Mouse (Mus musculus) thymus, postnatal 0 days (tissue): Measurements from ENCODE around the gene Olfr1360. TPM values are rescaled to one million over a fixed set of nuclear protein-coding genes. Genes with fewer than 3 reads are reported as not detected.
"Not testable (repeated sequence)": the region's sequence is repeated elsewhere in the genome, so short reads cannot be mapped to it uniquely, and the experiment has no call there.

Source experiments
- DNase-seq: peaks from one replicate; pipeline ENCODE4 v3.0.0-alpha.2; 2015; ENCODE audit warnings: low spot score
- polyA plus RNA-seq: library from polyadenylated mRNA; unstranded; fragments of >200 nt; fragmentation: Nextera tagmentation; extraction: Ambion mirVana; gene quantifications from 2 replicates; pipeline ENCODE4 v1.2.1, GENCODE M21; 2015

Olfr1360 gene
- not detected in 2 replicates for polyA plus RNA-seq

GRCm38 (mm10) chr13:21677305-21677704 lies at the start of gene Olfr1360:
TSS of gene Olfr1360 (minus strand) at chr13:21677405.
- no peak for DNase-seq

DNA sequence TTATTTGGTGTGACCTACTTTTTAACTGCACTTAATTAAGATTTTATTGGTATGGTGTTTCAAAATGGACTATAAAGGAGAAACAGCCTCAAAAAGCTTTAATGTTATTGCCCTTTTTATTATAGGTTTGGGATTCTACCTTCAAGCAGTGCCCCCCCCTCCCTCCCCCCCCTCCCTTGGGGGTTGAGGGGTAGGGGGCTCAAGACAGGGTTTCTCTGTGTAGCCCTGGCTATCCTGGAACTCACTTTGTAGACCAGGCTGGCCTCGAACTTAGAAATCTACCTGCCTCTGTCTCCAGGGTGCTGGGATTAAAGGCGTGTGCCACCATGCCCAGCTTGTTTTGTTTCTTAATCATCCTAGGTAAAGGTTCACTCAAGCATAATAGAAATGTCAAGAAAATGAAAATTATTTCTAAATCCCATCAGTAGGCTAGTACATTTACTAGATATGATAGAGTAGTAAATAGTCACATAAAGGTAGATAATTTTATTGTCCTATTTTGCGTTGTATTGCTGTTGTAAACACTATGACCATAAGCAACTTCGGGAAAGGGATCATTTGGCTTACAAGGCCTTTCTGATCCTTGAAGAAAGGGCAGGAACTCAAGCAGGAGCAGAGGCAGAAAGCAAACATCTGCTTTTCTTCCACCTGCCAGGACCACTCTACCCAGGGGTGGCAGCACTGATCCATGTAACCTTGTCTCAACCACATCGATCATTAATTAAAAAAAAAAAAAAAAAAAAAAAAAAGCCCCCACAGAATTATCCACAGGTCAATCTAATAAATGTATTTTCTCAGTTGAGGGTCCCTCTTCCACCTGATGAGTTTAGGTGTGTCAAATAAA lies 46.0 kb upstream of the Olfr1360 start:
- no peak for DNase-seq

- peak; percentile 29 for DNase-seq
These were observed 45.2 kb upstream of the Olfr1360 start for GRCm38 (mm10) chr13:21722373-21722925.

DNA sequence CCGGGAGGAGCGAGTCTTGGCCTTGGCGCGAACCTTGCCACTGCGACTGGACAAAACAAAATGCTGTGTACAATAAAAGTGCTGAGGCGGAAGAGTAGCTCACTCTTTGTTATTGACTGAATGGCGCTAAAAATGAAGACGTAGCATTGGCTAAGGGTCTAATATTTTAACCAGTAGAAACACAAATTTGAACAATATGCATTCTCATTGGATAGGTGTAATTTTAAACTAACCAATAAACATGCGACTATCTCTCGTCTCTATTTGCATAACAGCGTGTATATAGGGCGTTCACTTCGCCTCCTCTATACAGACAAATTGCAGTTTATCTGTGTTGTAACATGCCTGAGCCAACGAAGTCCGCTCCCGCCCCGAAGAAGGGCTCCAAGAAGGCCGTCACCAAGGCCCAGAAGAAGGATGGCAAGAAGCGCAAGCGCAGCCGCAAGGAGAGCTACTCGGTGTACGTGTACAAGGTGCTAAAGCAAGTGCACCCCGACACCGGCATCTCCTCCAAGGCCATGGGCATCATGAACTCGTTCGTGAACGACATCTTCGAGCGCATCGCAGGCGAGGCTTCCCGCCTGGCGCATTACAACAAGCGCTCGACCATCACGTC lies 44.7 kb upstream of the Olfr1360 start, which contains the start of gene Hist1h2bm:
Gene Hist1h2bm (plus strand): TSS at position 288 of the 616 bp plus-strand sequence.
- peak; percentile 93 for DNase-seq

DNA sequence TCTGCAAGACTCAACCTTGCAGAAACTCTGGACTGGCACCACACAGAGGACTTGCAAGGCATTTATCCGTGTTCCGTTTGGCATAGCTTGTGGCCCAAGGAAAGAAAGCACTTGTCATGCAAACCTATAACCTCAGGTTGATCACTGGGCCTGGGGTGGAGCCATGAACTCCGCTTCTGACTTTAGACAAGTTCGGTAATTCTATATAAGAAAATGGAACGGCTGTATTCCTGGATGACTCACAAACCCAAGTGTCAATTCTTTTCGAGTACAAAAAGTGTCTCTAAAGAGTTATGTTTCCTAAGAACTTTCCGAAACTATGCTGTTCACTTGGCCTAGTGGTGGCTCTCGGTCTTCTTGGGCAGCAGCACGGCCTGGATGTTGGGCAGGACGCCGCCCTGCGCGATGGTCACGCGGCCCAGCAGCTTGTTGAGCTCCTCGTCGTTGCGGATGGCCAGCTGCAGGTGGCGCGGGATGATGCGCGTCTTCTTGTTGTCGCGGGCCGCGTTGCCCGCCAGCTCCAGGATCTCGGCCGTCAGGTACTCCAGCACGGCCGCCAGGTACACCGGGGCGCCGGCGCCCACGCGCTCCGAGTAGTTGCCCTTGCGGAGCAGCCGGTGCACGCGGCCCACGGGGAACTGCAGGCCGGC lies 44.0 kb upstream of the Olfr1360 start:
- DNase-seq, result peak; percentile 43

- DNase-seq, result peak; percentile 36
These were observed 41.3 kb upstream of the Olfr1360 start for GRCm38 (mm10) chr13:21718381-21719080.

DNA sequence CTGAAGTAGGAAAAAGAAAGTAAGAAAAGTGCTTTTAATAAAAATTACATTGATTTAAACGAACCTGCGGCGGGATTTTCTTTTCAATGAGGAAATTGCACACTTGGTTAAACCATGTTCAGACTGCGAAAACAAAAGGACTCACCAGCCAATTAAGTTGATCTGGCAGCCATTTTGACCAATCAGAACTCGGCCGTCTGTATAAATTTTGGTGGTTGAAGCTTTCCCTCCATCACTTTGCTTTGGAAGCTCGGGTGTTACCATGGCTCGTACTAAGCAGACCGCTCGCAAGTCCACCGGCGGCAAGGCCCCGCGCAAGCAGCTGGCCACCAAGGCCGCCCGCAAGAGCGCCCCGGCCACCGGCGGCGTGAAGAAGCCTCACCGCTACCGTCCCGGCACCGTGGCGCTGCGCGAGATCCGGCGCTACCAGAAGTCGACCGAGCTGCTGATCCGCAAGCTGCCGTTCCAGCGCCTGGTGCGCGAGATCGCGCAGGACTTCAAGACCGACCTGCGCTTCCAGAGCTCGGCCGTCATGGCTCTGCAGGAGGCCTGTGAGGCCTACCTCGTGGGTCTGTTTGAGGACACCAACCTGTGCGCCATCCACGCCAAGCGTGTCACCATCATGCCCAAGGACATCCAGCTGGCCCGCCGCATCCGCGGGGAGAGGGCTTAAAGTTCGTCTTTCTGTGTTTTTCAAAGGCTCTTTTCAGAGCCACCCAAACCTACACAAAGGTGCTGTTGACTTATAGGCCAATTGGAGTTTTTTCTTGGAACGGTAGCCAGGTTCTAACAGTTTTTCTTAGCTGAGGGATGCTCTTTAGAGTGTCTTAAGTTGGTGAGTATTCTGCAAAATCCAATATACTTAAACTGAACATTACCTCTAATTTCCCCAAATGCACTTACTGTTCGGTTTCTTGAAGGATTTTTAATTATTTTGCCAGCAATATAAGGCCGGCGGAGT lies 40.5 kb upstream of the Olfr1360 start, which contains the start of gene Hist1h3h:
Gene Hist1h3h (plus strand): TSS at position 263 of the 961 bp plus-strand sequence.
- DNase-seq, result peak; percentile 93

DNA sequence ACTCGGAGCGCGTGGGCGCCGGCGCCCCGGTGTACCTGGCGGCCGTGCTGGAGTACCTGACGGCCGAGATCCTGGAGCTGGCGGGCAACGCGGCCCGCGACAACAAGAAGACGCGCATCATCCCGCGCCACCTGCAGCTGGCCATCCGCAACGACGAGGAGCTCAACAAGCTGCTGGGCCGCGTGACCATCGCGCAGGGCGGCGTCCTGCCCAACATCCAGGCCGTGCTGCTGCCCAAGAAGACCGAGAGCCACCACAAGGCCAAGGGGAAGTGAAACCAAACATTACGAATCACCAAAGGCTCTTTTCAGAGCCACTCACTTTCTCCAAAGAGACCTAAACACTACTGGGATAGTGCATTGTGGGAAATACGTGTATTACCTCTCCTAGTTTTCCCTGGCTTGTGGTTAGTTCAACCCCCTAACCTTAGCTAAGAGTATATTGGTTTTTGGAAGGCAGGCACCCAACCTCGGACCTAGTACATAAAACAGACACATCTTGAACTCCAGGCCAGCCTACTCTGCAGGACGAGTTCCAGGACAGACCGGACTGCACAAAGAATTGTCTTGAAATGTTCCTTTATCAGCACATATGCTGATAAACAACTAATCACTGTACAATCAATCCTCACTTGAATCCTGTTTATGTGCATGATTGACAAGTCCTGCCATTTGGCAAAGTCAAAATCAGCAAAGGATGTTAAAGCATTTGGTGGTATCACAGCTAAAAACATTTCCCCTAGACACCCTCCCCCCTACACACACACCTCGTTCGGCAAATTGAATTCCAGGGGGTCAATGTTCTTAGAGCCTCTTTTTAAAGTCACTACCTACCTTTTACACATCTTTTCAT lies 39.6 kb upstream of the Olfr1360 start:
- not testable (repeated sequence) for DNase-seq

DNA sequence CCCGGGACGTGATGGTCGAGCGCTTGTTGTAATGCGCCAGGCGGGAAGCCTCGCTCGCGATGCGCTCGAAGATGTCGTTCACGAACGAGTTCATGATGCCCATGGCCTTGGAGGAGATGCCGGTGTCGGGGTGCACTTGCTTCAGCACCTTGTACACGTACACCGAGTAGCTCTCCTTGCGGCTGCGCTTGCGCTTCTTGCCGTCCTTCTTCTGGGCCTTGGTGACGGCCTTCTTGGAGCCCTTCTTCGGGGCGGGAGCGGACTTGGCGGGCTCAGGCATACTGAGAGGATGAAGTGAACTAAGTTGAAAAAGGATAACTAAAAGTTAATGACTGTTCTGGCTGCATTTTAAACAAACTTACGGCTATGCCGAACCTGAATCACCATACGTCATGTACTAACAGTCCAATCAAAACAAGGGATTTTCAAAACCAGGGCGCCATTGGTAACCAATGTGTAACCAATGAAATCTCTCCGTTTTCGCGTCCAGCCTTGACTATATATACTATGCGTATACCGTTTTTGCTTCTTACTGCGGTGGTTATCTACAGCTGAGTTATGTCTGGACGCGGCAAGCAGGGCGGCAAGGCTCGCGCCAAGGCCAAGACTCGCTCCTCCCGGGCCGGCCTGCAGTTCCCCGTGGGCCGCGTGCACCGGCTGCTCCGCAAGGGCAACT lies 38.8 kb upstream of the Olfr1360 start, which contains the start of the genes Hist1h2bl and Hist1h2ai:
Gene Hist1h2bl (minus strand): TSS at position 280 of the 676 bp plus-strand sequence.
Gene Hist1h2ai (plus strand): TSS at position 559 of the 676 bp plus-strand sequence.
- DNase-seq, result peak; percentile 96

- DNase-seq, result peak; percentile 55
These were observed 38.1 kb upstream of the Olfr1360 start for GRCm38 (mm10) chr13:21715131-21715863.

GRCm38 (mm10) chr13:21714725-21715124 lies 37.5 kb upstream of the Olfr1360 start:
- peak; percentile 80 for DNase-seq

- no peak for DNase-seq
These were observed 34.5 kb upstream of the Olfr1360 start for GRCm38 (mm10) chr13:21711698-21712097.

DNA sequence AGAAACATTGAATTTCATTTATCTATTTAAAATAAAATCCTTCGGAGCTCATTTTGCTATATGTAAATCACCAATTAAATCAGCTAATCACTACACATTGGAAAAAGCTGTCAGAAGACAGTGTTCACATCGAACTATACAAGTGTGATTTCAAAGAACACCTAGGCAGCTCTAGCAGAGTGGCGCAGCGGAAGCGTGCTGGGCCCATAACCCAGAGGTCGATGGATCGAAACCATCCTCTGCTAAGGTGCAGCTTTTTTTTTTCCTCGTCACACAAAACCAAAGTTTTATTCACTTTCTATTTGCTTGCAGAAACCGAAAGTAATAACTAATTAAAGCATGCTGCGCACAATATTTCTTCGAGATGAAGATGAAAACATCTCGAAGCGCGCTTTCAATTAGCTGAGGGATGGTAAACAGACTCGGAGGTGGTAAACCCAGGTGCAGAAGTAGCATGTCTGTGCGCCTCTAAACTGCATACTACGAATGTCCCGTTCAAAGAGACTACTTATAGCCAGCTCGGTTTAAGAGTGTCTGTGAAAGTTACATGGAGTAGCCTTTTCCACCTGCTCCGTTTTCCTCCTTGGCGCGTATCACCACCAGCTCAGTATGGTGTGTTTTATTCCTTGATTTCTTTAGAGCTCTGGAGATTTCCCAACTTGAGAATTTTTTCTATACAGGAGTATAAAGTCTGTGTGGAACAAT lies 33.8 kb upstream of the Olfr1360 start:
- DNase-seq, result peak; percentile 89

GRCm38 (mm10) chr13:21710031-21710711 lies 33.0 kb upstream of the Olfr1360 start:
- peak; percentile 88 for DNase-seq

DNA sequence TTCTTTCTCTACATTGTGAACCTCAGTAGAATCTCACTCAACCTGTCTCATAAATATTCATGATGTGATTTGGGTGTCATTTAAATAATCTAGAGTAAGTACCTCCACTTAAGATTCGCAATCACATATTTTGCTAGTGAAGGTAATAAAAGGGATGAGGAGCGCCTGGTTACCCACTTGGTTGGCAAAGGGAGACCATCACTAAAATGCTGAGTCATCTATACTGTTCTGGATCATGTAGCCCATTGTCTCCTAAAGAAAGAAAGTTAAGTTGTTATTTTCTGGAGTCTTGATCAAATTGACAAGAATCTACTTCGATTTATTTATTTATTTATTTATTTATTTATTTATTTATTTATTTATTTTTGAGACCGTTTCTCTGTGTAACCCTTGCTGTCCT lies 29.5 kb upstream of the Olfr1360 start:
- no peak for DNase-seq

DNA sequence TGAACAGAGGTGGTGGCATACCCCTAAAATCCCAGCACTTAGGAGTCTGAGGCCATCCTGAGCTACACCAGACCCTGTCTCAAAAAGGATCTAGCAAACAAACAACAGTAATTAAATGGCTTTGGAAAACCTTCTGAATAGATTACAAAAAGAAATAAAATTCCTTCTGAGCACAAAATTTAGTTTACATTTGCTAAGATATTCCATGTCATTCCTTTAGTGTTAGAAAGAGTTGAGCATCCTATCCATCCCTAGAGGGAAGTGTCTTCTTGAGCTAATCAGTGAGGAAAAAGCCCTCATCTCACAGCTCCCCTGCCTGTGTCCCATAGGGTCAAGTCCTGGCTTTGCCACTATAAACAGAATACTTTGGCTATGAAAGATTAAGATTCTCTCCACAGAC lies 20.6 kb upstream of the Olfr1360 start, which contains the start of gene Olfr1359:
Gene Olfr1359 (plus strand): TSS at position 301 of the 400 bp plus-strand sequence.
- DNase-seq, result no peak
